Mouse (Mus musculus): ENCODE data around the gene Lpin1.

DNA sequence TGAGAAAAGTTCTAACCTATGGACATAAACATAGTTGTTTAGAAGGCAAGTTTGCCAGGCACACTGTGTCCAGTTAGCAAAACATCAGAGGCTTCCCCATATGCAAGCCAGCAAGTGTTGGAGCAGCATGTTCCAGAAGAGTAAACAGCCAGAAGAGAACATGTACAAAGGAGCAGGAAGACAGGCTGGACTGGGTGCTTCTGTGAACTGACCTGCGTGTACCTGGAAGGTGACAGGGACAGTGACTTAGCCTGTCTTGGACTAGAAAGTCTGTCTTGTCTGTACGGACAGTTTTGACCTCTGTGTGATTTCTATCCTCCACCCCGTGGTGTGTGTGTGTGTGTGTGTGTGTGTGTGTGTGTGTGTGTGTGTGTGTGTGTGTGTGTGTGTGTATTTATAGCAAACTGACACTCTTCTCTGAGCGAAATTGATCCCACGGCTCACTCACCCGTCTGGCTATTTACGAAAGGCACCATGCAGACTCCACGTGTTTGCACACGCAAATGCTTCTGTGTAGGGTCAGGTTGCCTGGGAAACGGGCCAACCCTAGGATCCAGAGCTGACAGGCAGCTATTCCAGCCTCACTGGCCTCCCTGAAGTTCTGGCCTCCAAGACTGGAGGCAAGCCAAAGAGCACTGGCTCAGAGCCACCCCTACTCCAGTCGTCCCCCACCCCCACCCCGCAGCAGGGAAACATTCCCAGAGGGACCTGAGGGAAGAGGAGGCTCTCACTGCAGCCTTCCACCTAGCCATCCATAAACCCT lies 7.9 kb upstream of the Lpin1 start:
- TF ChIP-seq CTCF (IDR thresholded peaks at IDR 0.05; ENCODE audit: low read depth, low read length) (no peak), POLR2A (IDR thresholded peaks at IDR 0.05; ENCODE audit: extremely low read depth, insufficient read depth, low read length) (no peak)

Data from liver, adult 2 months (tissue).